Mouse (Mus musculus): ENCODE results near the gene Npcd.

GRCm38 (mm10) chr15:79757118-79757517, 76.9 kb downstream of the Npcd start:
- TF ChIP-seq CTCF (IDR thresholded peaks at IDR 0.05; ENCODE audit: low read depth, low read length) (no peak), POLR2A (IDR thresholded peaks at IDR 0.05; ENCODE audit: extremely low read depth, insufficient read depth, low read length) (no peak)
